Mouse (Mus musculus) monocyte, adult 2 months (primary cell): ENCODE data around the gene Ccin.

Experiments
- DNase-seq, 2 experiments: peaks; one replicate each; pipeline ENCODE4 v3.0.0; 2022; ENCODE audit warnings: low spot score in 2 of 2, low read depth in 1 of 2

Gene Ccin

GRCm38 (mm10) chr4:43973526-43973981 lies 9.7 kb upstream of the Ccin start:
- DNase-seq, result peak; percentile 77 to 78

- no peak for DNase-seq
These were observed 8.2 kb upstream of the Ccin start for GRCm38 (mm10) chr4:43974914-43975616.

- no peak for DNase-seq
These were observed 7.0 kb upstream of the Ccin start for GRCm38 (mm10) chr4:43976223-43976740.

- no peak for DNase-seq
These were observed 4.5 kb upstream of the Ccin start for GRCm38 (mm10) chr4:43978521-43979443.

- DNase-seq, result no peak
These were observed 3.5 kb upstream of the Ccin start for GRCm38 (mm10) chr4:43979746-43980145.

- DNase-seq, result no peak
These were observed 3.0 kb upstream of the Ccin start for GRCm38 (mm10) chr4:43980236-43980635.

- no peak for DNase-seq
These were observed 2.4 kb upstream of the Ccin start for GRCm38 (mm10) chr4:43980846-43981245.

GRCm38 (mm10) chr4:43981251-43981650 lies 2.0 kb upstream of the Ccin start:
- no peak for DNase-seq

GRCm38 (mm10) chr4:43982053-43982732 lies 1.1 kb upstream of the Ccin start:
- DNase-seq, result peak; percentile 87 to 95

- DNase-seq, result no peak
These were observed 473 bp downstream of the Ccin start for GRCm38 (mm10) chr4:43983756-43984155.

- DNase-seq, result no peak
These were observed 1.0 kb downstream of the Ccin start for GRCm38 (mm10) chr4:43984326-43984725.

GRCm38 (mm10) chr4:43988976-43989375 lies 5.7 kb downstream of the Ccin start:
- DNase-seq, result no peak

- no peak for DNase-seq
These were observed 9.8 kb downstream of the Ccin start for GRCm38 (mm10) chr4:43993072-43993471.

GRCm38 (mm10) chr4:43994342-43994741 lies 11.1 kb downstream of the Ccin start:
- DNase-seq, result no peak

- DNase-seq, result no peak
These were observed 20.3 kb downstream of the Ccin start for GRCm38 (mm10) chr4:44003622-44004021.

GRCm38 (mm10) chr4:44004126-44004525 lies 20.8 kb downstream of the Ccin start, which contains the start of gene Clta:
Gene Clta (plus strand): TSS chr4:44004452.
- DNase-seq, result no peak

GRCm38 (mm10) chr4:44004623-44005409 lies 21.5 kb downstream of the Ccin start:
- DNase-seq, result no peak

- no peak for DNase-seq
These were observed 26.9 kb downstream of the Ccin start for GRCm38 (mm10) chr4:44010176-44010575.

GRCm38 (mm10) chr4:44010893-44011292 lies 27.6 kb downstream of the Ccin start:
- no peak for DNase-seq

- no peak for DNase-seq
These were observed 28.5 kb downstream of the Ccin start for GRCm38 (mm10) chr4:44011799-44012198.
